Mouse (Mus musculus) midbrain, embryonic 10.5 days (tissue): Measurements from ENCODE around the gene Card10. TPM values are rescaled to one million over a fixed set of nuclear protein-coding genes. Genes with fewer than 3 reads are reported as not detected.

Experiments
- DNase-seq: peaks from one replicate; pipeline ENCODE4 v3.0.0-alpha.2; 2017; ENCODE audit warnings: low spot score
- H3K27ac ChIP-seq: fragments of 300-500 bp; sonication (generic); replicated peaks from 2 replicates; pipeline ENCODE4 v1.5.1; 2016; ENCODE audit warnings: mild to moderate bottlenecking
- H3K27me3 ChIP-seq: fragments of 300-500 bp; sonication (generic); 2 replicates; pipeline ENCODE4 v1.6.1; 2016; ENCODE audit warnings: low read depth, mild to moderate bottlenecking; ENCODE audit not compliant: poor library complexity, severe bottlenecking
- H3K36me3 ChIP-seq: fragments of 300-500 bp; sonication (generic); 2 replicates; pipeline ENCODE4 v1.6.1; 2016; ENCODE audit warnings: mild to moderate bottlenecking, moderate library complexity
- H3K4me1 ChIP-seq: fragments of 300-500 bp; sonication (generic); 2 replicates; pipeline ENCODE4 v1.6.1; 2016
- H3K4me3 ChIP-seq: fragments of 300-500 bp; sonication (generic); 2 replicates; pipeline ENCODE4 v1.5.1; 2016; ENCODE audit warnings: mild to moderate bottlenecking, moderate library complexity
- H3K9me3 ChIP-seq: fragments of 300-500 bp; sonication (generic); replicated peaks from 2 replicates; pipeline ENCODE4 v1.6.1; 2016; ENCODE audit warnings: mild to moderate bottlenecking
- WGBS: fragments of 180-500 bp; shearing (Covaris S2); methylation state at CpG from one replicate; pipeline ENCODE4 v1.1.7; 2016; 5-methylcytosine and 5-hydroxymethylcytosine counted together
- polyA plus RNA-seq: library from polyadenylated mRNA; unstranded; fragments of >200 nt; fragmentation: Nextera tagmentation; extraction: Ambion mirVana; gene quantifications from 2 replicates; pipeline ENCODE4 v1.2.1, GENCODE M21; 2016

The Card10 gene
- polyA plus RNA-seq, 1 experiment from 2014 or later, result 2.6 TPM

DNA sequence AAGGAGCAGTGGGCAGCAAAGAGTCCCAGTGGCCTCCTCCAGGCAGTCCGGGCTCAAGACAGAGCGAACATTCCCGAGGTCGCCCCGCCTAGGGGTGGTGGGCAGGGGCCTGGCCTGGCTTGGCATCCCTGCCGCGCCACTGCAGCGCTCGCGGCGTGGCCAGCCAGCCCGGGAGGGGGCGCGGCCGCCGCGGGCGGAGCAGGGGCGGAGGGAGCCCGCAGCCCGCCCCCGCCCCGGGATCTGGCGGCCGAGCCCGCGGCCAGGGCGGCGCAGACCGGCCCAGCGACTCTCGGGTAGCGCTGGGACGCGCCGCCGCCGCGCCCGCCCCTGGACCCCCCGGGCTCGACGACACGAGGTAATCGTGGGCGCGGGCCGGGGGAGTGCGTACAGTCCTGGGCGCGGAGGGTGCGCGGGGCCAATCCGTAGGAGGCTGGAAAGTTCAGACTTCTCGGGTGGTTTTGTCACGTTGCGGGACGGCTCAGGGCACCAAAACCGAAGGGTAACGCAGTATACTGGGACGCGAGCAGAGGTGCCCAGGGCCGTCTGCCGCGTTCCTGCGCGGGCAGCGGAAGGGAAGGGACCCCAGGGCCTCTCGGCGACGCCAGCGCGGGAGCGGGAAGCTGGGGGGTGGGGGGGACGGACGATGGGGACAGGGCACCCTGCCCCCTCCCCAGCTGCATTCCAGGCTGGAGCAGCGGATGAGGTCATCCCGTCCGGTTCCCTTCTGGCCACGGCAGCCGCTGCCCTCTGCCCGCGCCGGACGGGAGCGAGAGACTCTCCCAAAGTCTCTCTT, 39.7 kb upstream of the Card10 start, which contains the start of gene Cdc42ep1:
Gene Cdc42ep1, plus strand, starts transcription at position 254 of the 793 bp plus-strand sequence.
- Histone ChIP-seq H3K27ac (peak within 1 kb of the TSS; percentile 86), H3K4me1 (peaks cover 72% of the 10 kb centered on the region), H3K27me3 (peaks cover 73% of the 10 kb centered on the region), H3K36me3 (no peaks in the 10 kb centered on the region), H3K4me3 (peak within 1 kb of the TSS; percentile 63), H3K9me3 (no peaks in the 10 kb centered on the region)
- DNase-seq, result peak; percentile 60
- WGBS, result under 1% methylated on average over 86 of the region's 86 CpGs

DNA sequence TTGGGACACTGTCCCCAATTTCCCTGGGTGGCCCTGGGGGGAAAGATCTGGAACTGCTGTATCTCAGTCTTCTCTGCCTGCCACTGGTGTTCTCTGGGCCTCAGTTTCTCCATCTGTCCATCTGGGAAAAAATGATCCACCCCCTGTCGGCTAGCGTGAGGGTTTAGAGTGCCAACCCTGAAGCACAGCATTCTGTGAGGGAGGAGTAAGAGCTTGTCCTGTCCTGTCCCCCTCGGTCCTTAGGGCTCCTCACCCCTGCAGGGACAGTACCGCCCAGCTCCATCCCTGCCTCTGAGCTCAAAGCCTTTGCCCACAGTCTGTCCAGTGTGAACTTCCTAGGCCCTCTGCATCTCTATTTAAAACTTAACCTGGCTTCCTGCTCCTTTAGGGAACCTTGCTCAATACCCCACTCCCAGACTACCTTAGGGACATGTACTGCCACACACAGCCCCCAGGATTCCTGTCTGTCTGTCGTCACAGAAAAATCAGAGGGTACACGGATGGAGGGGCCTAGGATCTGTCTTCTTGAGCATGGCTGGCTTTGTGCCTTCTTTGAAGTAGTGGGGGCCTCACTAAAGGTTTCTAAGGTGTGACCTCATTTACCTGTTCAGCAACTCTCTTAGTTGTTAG, 38.4 kb upstream of the Card10 start:
- Histone ChIP-seq H3K9me3 (0 out of 2 replicates have a peak, but pooled peaks cover 5% of the 10 kb centered on the region), H3K27ac (0 out of 2 replicates have a peak overlapping the region, but pooled peaks have one; percentile 9), H3K27me3 (peaks cover 73% of the 10 kb centered on the region), H3K4me3 (no peak overlapping the region), H3K4me1 (peaks cover 76% of the 10 kb centered on the region), H3K36me3 (no peaks in the 10 kb centered on the region)
- WGBS, result 36% methylated on average over 6 of the region's 6 CpGs
- DNase-seq, result no peak

DNA sequence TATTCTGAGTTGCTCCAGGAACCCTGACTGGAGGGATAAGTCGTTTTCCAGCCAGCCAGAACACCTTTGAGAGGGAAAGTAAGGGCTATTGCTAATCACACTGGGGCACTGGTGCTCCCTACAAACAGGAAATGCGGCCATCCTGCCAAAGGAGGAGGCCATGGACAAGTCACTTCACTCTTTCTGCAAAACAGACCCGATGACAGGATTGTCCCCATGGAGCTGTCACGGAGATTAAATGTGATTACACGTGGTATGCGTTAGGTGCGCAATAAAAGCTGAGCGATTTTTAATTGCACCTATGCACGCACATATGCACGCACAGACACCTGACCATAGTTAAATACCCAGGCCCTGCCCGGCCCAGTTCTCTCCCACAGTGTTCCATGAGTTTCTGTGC, 37.9 kb upstream of the Card10 start:
- Histone ChIP-seq H3K4me1 (peaks cover 76% of the 10 kb centered on the region), H3K9me3 (0 out of 2 replicates have a peak, but pooled peaks cover 5% of the 10 kb centered on the region), H3K27ac (0 out of 2 replicates have a peak overlapping the region, but pooled peaks have one; percentile 9), H3K36me3 (no peaks in the 10 kb centered on the region), H3K27me3 (peaks cover 68% of the 10 kb centered on the region), H3K4me3 (no peak overlapping the region)
- WGBS, result 60% methylated on average over 11 of the region's 11 CpGs
- no peak for DNase-seq

DNA sequence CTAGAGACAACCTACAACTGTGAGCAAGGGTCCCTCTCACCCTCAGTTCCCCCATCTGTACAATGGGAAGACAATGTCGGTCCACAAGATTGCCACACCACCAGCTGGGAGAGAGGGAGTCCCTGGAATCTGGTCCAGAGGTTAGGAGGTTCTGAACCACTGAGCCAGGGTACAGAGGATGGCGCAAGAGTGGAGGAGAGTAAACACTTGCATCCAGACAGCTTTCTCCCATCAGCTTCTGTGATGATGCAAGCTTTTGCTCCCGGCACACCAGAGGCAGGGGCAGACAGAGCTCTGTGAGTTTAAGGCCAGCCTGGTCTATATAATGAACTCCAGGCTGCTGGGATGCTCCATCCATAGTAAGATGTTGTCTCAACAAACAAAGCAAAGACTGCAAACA, 37.4 kb upstream of the Card10 start:
- 55% methylated on average over 3 of the region's 3 CpGs for WGBS
- Histone ChIP-seq H3K4me1 (peaks cover 76% of the 10 kb centered on the region), H3K27ac (no peak overlapping the region), H3K36me3 (no peaks in the 10 kb centered on the region), H3K4me3 (no peak overlapping the region), H3K9me3 (0 out of 2 replicates have a peak, but pooled peaks cover 5% of the 10 kb centered on the region), H3K27me3 (peaks cover 63% of the 10 kb centered on the region)
- DNase-seq, result no peak

DNA sequence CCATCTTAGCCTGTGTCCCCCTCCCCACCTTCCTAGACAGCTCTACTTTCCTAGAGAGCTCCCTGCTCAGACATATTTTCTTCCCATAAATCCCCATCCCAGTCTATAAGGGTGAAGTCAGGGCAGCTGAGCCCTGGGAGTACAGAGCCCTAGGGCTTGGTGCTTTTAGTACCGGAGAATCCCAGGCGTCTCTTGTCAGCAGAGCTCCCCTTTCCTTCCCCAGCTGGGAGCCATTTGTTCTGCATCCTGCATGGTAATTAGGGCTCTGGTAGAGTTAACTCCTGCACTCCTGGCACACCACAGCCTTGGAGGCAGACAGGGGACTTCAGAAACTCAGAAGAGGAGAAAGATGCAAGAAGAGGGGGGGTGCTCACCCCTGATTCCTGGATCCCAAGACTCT, 36.9 kb upstream of the Card10 start:
- no peaks in the 10 kb centered on the region for H3K36me3 ChIP-seq
- peaks cover 78% of the 10 kb centered on the region for H3K4me1 ChIP-seq
- WGBS, result 0% methylated on average over 2 of the region's 2 CpGs
- DNase-seq, result no peak
- H3K27me3 ChIP-seq, result peaks cover 58% of the 10 kb centered on the region
- no peak overlapping the region for H3K4me3 ChIP-seq
- peak overlapping the region; percentile 70 for H3K27ac ChIP-seq
- H3K9me3 ChIP-seq, result 0 out of 2 replicates have a peak, but pooled peaks cover 5% of the 10 kb centered on the region

DNA sequence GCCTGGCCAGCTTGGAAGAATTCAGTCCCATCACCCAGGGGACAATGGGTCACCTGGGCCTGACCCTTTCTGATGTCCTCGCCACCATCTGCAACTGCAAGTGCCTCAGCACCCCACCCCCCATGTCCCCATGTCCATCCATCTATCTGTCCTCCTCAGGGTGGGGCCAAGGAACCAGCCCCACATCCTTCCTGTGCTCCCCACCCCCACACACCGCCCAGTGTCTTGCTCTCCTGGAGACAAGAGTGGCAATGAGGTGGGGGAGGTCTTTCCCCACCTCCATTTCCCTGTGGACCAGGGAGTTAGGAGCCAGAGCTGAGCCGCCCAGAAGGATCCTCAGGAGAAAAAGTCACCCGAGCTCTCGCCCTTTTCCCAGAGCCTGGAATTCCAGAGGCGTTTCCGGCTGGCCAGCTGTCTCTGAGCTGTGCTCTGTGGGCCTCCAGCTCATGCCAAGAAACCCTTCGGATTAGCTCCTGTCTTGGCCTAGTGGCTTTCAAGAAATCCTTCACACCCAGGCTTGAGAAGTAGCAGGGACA, 33.3 kb upstream of the Card10 start:
- 0 out of 2 replicates have a peak overlapping the region, but pooled peaks have one; percentile 14 for H3K4me3 ChIP-seq
- no peaks in the 10 kb centered on the region for H3K36me3 ChIP-seq
- H3K27ac ChIP-seq, result peak overlapping the region; percentile 90
- no peak for DNase-seq
- 43% methylated on average over 8 of the region's 8 CpGs for WGBS
- peaks cover 22% of the 10 kb centered on the region for H3K27me3 ChIP-seq
- peaks cover 80% of the 10 kb centered on the region for H3K4me1 ChIP-seq
- 0 out of 2 replicates have a peak, but pooled peaks cover 5% of the 10 kb centered on the region for H3K9me3 ChIP-seq

DNA sequence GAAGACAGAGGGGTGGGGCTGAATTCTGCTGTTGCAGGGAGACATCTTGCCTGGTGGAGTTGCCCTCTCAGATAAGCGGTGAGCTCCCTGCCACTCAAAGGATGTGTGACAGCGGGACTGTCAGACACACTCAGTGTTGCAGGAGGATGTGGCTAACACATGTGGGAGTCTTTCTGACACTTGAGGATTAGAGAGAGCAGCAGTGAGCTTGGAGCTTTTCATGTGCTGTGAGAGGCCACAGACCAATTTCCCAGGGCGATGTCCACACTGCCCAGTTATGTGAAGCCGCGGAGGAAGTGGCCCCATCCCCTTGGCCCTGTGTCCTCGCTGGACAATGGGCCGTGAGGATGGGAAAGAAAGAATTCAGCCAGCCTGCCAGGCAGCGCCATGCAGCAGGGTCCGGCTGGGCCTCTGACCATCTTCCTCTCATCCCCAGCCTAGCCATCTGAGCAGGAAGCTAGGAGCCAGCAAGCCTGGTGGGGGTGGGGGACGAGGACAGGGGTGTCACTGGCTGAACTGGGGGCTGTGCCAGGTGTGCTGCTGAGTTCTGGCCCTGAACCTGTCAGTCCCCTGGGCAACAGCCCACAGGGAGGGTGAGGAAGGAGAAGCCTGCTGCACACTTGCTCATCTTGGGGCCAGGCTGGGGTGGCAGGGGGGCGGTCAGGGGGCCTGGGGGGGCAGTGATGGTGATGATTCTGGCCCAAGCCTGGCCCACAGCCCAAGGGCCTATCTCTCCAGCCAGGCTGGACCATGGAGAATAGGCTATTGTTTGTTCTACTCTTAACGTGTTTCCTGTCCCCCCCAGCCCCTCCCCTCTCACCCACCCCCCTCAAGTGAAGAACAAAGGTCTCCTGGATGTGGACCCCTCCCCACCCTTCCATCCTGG, 32.6 kb upstream of the Card10 start:
- Histone ChIP-seq H3K4me3 (0 out of 2 replicates have a peak overlapping the region, but pooled peaks have one; percentile 14), H3K36me3 (no peaks in the 10 kb centered on the region), H3K9me3 (0 out of 2 replicates have a peak, but pooled peaks cover 5% of the 10 kb centered on the region), H3K4me1 (peaks cover 77% of the 10 kb centered on the region), H3K27ac (peak overlapping the region; percentile 90), H3K27me3 (peaks cover 15% of the 10 kb centered on the region)
- 13% methylated on average over 12 of the region's 12 CpGs for WGBS
- DNase-seq, result peak; percentile 55

DNA sequence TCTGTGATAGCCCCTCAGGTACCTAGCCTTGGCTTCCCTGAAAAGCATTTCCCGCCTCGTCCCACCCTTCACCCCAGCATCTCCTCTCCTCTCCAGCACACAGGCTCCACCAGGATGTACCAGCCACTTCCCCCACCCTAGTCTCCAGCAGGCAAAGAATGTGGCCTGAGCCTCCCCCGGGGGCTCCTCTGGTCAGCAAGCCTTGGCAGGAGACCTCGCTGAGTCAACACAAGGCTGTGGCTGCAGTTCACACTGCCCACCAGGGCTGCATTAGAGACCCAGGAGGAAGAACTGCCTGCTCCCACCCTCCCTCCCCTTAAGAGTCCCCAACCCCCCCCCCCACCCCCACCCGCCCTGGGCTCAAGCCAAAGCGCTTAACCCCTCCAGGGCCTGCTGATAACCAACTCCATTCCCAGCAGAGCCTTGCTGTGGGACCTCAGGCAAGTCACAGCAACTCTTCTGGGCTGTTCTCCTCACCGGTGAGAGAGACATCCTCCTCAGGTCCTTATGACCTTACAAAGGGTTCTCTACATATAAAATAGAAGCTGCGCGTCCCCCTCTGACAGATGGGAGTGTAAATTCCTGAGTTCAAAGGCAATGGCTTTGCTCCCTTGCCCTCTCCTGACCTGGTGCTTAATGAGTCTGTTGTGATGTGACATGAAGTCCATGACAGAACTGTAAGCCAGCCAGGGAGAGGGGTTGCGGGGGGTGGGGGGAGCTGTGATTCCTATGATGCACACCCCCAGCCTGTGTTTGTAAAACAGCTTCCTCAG, 31.6 kb upstream of the Card10 start:
- Histone ChIP-seq H3K36me3 (no peaks in the 10 kb centered on the region), H3K4me3 (no peak overlapping the region), H3K27me3 (0 out of 2 replicates have a peak, but pooled peaks cover 6% of the 10 kb centered on the region), H3K27ac (peak overlapping the region; percentile 90), H3K4me1 (peaks cover 67% of the 10 kb centered on the region), H3K9me3 (0 out of 2 replicates have a peak, but pooled peaks cover 5% of the 10 kb centered on the region)
- DNase-seq, result no peak
- 53% methylated on average over 10 of the region's 10 CpGs for WGBS

DNA sequence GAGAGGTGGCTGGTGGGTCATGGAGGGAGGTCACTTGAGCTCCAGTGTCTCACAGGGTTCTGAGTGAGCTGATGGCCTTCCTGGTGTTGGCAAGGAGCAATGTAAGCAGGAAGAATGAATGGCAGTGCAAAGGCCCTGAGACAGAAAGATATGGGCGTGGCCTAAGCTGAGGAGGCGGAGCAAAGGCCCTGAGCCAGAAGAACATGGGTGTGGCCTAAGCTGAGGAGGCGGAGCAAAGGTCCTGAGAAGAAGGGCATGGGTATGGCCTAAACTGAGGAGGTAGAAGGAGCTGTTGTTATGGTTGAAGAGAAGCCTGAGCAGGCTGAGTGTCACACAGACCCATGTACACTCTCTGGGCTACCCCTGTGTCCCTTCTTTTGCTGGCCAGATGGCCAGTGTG, 30.7 kb upstream of the Card10 start:
- 86% methylated on average over 3 of the region's 3 CpGs for WGBS
- H3K36me3 ChIP-seq, result no peaks in the 10 kb centered on the region
- H3K27me3 ChIP-seq, result peaks cover 2% of the 10 kb centered on the region
- no peak overlapping the region for H3K4me3 ChIP-seq
- no peak for DNase-seq
- 0 out of 2 replicates have a peak, but pooled peaks cover 5% of the 10 kb centered on the region for H3K9me3 ChIP-seq
- H3K27ac ChIP-seq, result peak overlapping the region; percentile 90
- H3K4me1 ChIP-seq, result peaks cover 59% of the 10 kb centered on the region

DNA sequence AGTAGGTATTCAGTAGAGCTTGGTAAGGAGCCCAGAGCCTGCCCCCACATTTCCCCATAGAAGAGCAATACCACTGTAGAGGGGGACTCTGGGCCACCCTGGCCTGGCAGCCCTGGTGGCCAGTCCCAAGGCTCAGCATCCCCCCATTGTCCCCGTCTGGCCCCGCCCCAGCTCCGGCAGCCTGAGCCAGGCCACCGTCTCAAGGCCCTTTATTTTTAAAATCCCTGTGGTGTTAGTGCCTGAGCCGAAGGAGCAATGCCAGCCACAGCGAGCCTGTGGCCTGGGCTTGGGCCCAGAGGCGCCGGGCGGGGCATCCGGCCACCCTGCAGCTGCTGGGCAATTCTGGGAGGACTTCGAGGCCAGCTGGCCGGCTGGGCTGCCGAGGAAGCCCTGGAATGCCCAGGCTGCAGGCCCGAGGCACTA, 29.9 kb upstream of the Card10 start:
- Histone ChIP-seq H3K4me1 (peaks cover 67% of the 10 kb centered on the region), H3K36me3 (no peaks in the 10 kb centered on the region), H3K27me3 (peaks cover 11% of the 10 kb centered on the region), H3K27ac (peak overlapping the region; percentile 90), H3K4me3 (peak overlapping the region; percentile 28), H3K9me3 (0 out of 2 replicates have a peak, but pooled peaks cover 5% of the 10 kb centered on the region)
- WGBS, result 5% methylated on average over 14 of the region's 14 CpGs
- DNase-seq, result peak; percentile 76
